Mouse (Mus musculus): ENCODE data around the gene Prrc2c. TPM values are rescaled to one million over a fixed set of nuclear protein-coding genes. Genes with fewer than 3 reads are reported as not detected.
"Not testable (repeated sequence)": the region's sequence is repeated elsewhere in the genome, so short reads cannot be mapped to it uniquely, and the experiment has no call there.

Gene Prrc2c
- polyA plus RNA-seq, 2 experiments from 2014 or later = 259 to 407 TPM

DNA sequence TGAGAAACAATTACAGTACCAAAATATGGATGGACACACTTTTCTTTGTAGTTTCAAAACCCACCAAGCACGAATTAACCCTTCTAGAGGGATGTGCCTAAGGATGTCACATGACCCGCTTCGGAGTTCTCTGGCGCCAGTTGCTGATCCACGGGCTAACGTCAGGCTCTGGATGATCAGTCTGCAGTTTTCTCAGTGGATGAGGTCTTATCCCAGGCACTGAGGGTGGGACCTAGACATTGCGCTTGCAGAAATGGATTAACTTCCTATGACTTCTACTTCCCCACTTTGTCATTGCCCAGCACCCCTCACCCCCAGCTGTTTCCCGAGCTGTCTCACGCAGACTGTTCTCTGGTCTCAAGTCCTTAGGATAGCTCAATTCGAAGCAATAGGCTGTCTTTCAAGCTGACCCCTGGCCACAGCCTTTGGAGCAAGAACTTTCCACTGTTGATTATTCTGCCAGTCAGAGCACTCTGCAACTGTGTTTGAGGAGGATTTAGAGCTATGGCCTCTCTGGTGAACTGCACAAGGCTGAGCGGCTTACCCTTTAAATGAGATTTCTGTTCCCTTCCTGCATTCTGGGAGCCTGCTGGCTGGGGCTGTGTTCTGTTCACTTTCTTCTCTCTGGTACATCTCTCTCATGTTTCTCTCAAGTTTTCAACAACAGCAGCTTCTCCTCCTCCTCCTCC is 74.7 kb downstream of the Prrc2c start:
- ATAC-seq = peak; percentile 20

DNA sequence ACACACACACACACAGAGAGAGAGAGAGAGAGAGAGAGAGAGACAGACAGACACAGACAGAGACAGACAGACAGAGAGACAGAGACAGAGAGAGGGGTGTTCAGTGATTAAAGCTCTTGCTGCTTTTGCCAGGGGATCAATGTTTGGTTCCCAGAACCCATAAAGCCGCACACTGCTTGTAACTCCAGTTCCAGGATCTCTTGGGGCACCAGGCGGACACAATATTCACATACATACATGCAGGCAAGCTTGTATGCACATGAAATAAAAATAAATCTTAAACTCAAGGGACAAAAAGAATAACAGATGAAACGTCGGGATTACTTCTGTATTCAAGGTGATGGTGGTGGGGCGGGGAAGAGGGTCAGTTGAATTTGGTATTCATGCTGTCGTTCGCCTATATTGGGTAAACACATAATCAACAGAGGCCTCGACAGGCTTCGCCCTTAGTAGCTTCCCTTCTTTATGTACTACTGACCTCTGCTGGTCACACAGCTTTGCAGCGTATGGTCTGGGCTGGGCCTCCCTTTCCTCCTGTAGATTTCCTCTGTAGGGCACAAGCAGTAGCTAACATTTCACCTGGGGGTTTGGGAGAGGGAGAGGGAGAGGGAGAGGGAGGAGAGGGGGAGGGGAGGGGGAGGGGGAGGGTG is 75.4 kb downstream of the Prrc2c start:
- ATAC-seq = peak; percentile 89

DNA sequence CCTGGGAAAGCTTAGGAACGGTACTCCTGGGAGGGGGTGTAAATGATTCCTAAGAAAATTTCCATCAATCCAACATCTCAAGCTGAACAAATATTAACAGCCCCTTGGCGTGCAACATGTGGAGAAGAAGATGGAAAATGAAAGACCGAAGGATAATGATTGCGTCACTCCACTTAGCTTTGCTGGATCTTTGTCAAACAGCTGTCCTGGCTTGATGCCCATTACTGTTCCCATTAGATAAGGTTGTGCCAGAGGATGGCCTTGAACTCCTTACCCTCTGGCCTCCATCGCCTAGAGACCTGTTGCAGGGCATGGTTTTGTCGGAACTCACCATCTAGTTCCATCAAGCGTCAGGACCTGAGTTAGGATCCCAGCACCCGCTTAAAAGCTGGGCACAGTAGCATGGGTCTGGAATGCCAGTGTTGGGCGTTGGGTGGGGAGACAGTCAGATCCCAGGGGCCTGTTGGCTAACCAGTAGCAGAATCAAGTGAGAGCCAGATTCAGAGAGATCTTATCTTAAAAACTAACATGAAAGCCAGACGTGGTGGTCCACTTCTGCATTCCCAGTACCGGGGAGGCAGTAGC is 80.0 kb downstream of the Prrc2c start:
- ATAC-seq = no peak

DNA sequence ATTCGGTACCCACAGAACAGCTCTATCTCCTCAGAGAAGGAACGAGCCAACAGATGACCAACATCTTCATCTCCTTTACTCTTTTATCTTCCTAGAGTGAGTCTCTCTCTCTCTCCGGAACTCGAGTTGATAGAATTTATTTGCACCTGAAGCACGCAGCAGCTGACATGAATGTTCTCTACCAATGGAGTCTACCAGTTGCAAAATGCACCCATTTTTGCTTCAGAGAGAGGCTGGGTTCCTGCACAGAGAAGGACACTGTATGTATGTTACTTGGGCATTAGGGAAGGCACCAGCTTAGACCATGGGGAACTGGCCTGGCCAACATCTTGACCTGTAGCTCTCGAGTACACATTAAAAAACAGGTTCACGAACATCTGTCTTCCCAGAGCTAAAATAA is 82.2 kb downstream of the Prrc2c start, which contains the start of gene Myocos:
Gene Myocos, minus strand, starts transcription at position 101 of the 400 bp plus-strand sequence.
- no peak for ATAC-seq

DNA sequence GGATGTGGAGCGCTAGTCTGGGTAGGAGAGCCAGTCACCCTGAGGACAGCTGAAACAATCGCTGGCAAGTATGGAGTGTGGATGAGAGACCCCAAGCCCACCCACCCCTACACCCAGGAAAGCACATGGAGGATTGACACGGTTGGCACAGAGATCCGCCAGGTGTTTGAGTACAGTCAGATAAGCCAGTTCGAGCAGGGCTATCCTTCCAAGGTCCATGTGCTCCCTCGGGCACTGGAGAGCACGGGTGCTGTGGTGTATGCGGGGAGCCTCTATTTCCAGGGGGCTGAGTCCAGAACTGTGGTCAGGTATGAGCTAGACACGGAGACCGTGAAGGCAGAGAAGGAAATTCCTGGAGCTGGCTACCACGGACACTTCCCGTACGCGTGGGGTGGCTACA is 91.9 kb downstream of the Prrc2c start:
- ATAC-seq = no peak

DNA sequence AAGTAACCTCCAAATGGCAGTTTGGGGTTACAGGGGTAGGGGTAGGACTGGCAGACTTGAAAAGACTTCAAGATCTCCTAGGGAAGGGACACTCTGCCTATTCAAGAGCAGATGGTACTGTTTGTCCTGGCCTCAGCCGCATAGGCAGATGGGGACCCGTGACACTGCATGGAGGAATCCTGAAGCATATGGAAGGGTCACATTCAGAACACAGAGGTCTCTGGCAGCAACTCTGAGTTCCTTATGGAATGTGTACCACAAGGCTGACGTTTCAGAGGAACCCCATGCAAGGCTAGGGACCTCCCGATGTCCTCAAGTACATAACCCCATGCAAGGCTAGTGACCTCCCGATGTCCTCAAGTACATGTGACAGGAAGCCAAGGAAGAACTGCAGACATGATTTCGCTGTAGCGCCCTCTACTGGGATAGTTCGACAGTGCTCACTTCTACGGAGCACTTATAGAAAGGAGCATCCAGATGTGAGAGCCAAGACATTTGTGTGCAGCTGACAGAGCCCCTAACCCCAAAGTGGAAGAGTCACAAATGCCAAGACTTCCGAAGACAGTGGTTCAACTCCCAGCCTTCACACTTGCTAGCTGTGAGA is 94.2 kb downstream of the Prrc2c start:
- ATAC-seq = no peak

DNA sequence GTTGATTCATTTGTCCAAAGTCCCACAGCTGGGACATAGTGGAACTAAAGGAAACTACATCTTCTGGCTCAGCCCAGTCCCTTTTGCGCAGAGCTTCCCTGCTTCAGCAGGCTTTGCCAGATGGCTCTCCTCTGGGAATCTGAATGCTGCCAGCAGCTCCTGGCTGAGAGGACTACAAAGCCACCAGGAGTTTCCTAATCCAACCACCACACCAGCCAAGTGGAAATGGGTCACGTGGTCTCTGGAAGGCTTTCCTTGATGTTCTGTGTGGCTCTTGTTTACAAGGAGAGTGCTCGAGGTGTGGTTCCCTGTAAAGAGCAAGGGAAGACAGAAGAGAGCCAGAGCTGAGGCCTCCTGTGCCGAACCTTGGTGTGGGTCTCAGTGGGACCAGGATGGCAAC is 96.6 kb downstream of the Prrc2c start:
- ATAC-seq = no peak

DNA sequence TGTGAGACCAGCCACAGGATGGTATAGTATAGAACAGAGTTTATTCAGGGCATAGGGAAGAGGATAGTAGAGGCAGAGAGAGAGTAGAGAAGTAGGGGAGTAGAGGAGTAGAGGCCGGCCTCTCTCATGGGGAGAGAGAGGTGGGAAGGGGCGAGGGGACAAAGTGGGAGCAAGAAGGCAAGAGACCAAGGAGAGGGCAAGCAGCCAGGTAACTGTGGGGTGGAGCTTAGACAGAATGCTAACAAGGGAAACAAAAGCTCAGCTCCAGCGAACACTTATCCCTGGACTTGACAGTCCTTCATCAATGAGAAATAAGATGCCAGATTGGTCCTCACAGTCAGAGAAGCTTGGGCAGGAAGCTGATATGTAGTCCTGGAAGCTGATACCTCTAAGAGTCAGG is 97.8 kb downstream of the Prrc2c start:
- ATAC-seq = no peak

DNA sequence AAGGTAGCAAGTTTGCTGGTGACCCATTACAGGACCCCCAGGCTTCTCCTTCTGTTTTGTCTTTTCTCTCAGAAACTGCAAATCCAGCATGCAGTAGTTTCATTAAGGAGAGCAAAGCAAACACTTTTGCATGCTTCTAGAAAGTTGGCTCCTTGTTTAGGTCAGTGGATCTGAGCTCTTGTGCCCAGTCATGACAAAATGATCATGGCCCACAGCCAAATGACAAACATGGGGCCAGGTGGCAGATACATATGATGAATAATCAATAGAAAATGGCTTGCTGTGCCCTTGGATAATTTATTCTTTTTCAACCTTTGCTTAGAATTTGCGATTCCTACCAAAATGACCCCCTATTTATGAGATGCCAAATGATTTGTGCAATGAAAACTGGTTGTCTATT is 100.5 kb downstream of the Prrc2c start:
- ATAC-seq = no peak

DNA sequence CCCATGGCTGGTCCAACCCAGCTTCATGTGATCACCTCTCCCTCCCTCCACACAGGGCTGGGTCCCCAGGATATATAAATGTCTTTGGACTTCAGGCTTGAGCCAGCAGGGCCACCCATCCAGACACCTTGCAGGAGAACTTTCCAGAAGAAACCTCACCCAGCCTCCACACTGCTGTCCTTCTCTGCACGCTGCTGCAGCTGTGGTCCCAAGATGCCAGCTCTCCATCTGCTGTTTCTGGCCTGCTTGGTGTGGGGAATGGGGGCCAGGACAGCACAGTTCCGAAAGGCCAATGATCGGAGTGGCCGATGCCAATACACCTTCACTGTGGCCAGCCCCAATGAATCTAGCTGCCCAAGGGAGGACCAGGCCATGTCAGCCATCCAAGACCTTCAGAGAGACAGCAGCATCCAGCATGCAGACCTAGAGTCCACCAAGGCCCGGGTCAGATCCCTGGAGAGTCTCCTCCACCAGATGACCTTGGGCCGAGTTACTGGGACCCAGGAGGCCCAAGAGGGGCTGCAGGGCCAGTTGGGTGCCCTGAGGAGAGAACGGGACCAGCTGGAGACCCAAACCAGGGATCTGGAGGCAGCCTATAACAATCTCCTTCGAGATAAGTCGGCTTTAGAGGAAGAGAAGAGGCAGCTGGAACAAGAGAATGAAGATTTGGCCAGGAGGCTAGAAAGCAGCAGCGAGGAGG is 101.2 kb downstream of the Prrc2c start, which contains the start of gene Myoc:
Gene Myoc, plus strand, starts transcription at position 105 of the 700 bp plus-strand sequence.
- no peak for ATAC-seq

DNA sequence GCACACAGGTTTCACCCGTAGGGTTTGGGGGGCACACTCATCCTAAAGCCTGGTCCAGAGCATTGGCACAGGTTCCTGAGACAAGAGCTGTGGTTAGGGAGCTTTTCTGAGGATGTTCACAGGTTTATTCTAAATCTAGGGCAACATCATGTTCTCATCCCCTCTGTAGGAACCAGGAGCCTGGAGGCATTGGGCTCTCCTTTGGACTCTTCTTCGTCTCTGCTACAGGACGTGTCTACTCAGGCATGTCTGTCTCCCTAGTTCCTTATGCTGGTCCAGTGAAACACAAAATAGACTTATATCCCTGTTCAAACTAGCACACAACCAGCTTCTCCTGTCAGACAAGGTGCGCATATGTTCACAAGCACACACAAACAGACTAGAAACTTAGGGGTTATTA is 101.8 kb downstream of the Prrc2c start:
- no peak for ATAC-seq

DNA sequence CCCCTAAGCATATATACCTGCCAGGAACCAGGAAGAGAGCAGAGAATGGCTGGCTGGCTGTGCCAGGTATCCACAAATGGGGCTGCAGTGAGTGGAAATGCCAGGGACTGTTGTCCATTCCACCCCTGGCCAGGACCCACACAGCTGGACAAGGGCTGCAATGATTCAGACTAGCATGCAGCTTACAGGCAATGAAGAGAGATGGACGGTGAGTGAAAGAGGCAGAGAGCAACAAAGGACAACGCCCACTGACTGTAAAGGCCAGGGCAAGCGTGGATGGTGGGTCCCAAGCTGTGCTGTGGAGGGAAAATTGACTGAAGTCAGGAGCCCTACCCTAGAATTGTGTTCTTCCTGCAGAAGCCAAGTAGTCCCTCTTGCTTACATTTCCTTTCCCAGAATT is 103.8 kb downstream of the Prrc2c start:
- no peak for ATAC-seq

DNA sequence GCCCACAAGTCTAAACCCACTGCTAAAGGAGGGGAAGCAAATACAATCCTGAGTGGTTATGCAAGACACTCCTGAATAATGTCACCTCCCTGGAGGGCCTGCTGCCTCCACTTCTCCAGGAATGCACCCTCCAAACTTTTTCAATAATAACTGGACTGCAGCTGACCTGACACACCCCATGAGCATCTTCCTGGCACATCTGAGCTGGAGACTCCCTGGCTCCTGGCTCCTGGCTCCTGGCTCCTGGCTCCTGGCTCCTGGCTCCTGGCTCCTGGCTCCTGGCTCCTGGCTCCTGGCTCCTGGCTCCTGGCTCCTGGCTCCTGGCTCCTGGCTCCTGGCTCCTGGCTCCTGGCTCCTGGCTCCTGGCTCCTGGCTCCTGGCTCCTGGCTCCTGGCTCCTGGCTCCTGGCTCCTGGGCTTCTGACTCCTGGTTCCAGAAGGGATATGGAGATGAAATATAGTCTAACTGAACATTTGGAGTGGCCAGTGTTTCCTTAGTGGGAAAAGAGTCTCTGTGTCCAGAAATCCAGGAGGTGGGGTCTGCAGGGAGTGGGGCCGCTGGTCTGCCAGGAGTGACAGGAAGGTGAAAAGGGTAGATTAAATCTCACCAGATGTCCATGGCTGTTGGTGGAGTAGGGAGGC is 104.9 kb downstream of the Prrc2c start:
- ATAC-seq = not testable (repeated sequence)

DNA sequence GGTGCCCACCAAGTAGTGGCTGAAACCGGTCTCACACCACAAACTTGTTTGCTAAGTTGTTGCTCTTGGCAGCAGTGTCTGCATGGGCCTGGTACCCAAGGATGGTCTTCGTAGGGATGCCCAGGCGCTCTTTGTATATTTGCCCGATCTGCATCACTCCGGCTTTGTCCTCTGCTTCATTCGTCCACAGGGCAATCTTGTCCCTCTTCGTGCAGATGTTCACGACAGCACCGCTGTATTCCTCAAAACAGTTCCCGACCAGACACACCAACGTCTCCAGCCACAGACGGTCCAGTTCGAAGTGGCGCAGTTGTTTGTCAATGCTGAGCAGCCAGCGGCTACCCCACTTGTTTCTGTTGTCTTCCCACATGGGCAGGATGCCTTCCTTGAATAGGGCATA is 112.0 kb downstream of the Prrc2c start:
- not testable (repeated sequence) for ATAC-seq

DNA sequence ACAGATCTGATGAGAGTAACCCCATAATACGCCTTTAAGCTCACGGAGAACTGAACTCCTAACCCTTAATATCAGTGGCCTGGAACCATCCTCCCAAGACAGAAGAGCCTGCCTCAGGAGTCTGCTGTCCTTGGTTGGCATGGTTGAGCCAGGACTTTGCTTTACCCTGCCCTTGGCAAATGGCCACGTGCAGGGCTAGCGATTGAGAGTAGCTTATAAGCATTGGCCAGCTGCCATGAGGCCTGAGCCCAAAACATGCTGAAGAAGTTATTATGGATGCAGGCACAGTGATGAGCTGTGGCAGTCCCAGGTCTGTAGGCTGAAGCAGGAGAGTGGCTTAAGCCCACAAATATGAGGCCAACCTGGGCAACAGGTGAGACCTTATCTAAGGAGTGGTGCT is 112.5 kb downstream of the Prrc2c start:
- ATAC-seq = not testable (repeated sequence)

DNA sequence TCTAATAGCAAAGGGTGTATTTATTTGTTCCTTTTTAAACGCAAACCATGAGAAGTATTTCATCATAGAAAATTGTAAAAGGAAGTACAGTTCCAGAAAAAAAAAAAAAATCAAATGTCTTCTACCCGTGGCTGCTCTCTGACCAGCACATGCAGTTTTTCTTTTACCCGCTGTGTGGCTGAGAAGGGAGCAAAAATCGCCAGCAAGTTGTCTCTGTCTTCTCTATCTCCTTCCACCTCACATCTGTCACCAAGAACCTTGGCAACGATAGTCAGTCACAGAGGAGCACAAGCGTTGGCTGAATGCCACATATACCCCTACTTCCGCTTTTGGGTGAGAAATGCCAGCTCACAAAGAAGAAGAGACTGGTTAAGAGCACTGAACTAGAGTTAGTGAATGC is 115.1 kb downstream of the Prrc2c start:
- ATAC-seq = peak; percentile 41

DNA sequence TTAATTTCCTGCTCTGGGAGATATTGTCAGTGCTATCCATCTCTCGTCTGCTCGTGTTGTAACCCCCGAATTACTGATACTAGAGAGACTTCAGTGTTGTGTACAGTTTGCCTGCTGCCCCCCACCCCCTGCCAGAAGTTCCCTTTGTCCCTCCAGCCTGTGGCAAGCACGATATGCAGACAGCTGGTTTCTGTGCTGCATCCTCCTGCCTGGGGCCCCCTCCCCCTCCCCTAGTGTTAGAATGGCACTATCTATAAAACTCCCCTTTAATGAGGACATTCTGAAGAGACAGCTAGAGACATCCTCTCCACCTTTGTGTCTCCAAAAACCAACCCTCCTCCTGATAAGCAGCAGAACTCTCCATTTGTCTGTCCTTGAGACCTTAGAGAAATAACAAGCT is 116.5 kb downstream of the Prrc2c start:
- ATAC-seq = no peak

Other genes with a start within 250 kb of the Prrc2c start
- 10 to 100 TPM in 1 of 2 experiments, 1 to 10 TPM in 1; 5.9 to 16.8 TPM for gene Mettl13, start 192.0 kb downstream of the Prrc2c start, polyA plus RNA-seq (2017; shearing (Covaris generic))
- gene Vamp4, start 170.0 kb downstream of the Prrc2c start, polyA plus RNA-seq (2017; shearing (Covaris generic)) = 100 to 1,000 TPM in 1 of 2 experiments, 10 to 100 TPM in 1; 91.3 to 111 TPM
- not detected for gene Myoc, start 101.4 kb downstream of the Prrc2c start, polyA plus RNA-seq (2017; shearing (Covaris generic))
- not detected for gene Myocos, start 82.3 kb downstream of the Prrc2c start, polyA plus RNA-seq (2017; shearing (Covaris generic))
- not detected for gene Fmo4, start 73.4 kb upstream of the Prrc2c start, polyA plus RNA-seq (2017; shearing (Covaris generic))
- under 1 TPM; 0.22 to 0.72 TPM for gene Fmo1, start 126.1 kb upstream of the Prrc2c start, polyA plus RNA-seq (2017; shearing (Covaris generic))
- gene Fmo2, start 158.2 kb upstream of the Prrc2c start, polyA plus RNA-seq (2017; shearing (Covaris generic)) = not detected
- not detected for gene Fmo6, start 197.0 kb upstream of the Prrc2c start, polyA plus RNA-seq (2017; shearing (Covaris generic))
- gene Fmo3, start 244.0 kb upstream of the Prrc2c start, polyA plus RNA-seq (2017; shearing (Covaris generic)) = not detected

Measured in CD4-positive, CD25-positive, alpha-beta regulatory T cell, adult 4 months (primary cell).